In the genomic region with DNA sequence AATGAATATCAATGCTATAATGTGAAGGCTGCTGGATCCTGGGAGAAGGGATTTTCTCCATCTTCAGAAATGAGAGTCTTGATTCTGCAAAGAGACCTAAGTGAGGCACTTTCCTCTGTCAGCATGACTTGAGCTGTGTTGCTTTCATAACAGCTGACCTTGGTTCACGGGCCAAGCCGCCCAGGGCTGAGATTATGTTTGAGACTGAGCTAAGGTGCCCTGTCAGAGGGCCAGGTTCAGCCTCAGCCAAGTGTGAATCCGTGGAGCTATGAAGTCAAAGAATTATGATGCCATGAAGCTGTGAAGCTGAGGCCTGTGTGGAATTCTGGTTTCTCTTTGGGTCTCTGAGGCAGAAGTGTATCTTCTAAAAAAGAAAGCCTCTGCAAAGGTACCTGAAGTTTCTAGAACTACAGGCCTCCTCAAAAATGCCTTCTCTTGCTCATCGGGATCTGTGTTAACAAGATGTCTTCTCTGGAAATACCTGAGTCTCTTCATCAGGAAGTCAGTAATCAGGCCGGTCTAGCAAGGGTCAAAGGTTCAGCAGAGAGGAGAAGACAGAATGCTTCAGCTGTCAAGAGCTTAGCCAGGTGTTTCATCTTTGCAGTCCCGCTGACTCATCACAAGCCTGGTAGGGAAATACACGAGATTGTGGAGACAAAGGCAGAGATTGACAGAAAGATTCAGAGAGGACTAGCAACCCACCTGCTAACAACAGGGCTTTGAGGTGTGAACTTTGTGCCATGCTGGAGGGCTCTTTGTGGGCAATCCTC, we compare ENCODE assay signal across 15 mouse cellular contexts. TPM values are rescaled to one million over a fixed set of nuclear protein-coding genes. Genes with fewer than 3 reads are reported as not detected.
DNase-seq lines count a peak whose midpoint lies in the region; ATAC-seq and TF ChIP-seq lines count a peak whose summit lies in the region.
"Had no signal": no experiment of that assay in that cellular context is flagged by ENCODE, and none has a peak within 500 bp of the region (broad histone marks: within the 10 kb centered on the region; RNA-seq: fewer than 3 reads in every experiment).

No protein-coding gene starts in this region.

- H3K36me3 ChIP-seq in kidney, embryonic 14.5 days (ENCODE audit: control insufficient read depth, insufficient read depth, low read length) = no peaks in the 10 kb centered on the region
- peaks cover 6% of the 10 kb centered on the region; the same call in 1 of the 2 replicates for H3K36me3 ChIP-seq in ES-E14 (ENCODE audit: control insufficient read depth, insufficient read depth, low read length, poor library complexity, severe bottlenecking)
- H3K36me3 ChIP-seq: hindbrain, embryonic 10.5 days; neural tube, embryonic 13.5 days had no signal

- no peaks in the 10 kb centered on the region for H3K9me3 ChIP-seq in kidney, embryonic 14.5 days (ENCODE audit: control insufficient read depth, low read length)
- H3K9me3 ChIP-seq in ES-E14 (ENCODE audit: control insufficient read depth, insufficient read depth, low read depth, low read length) = no peaks in the 10 kb centered on the region
- H3K9me3 ChIP-seq: forebrain, embryonic 13.5 days; hindbrain, embryonic 10.5 days; neural tube, embryonic 13.5 days had no signal

- H3K4me3 ChIP-seq in kidney, embryonic 14.5 days (ENCODE audit: low read length) = no peak overlapping the region
- no peak overlapping the region for H3K4me3 ChIP-seq in ES-E14 (ENCODE audit: insufficient read depth in 1 of 2, low read depth in 1 of 2, low read length in 2 of 2, poor library complexity in 1 of 2, severe bottlenecking in 1 of 2)
- H3K4me3 ChIP-seq: forebrain, embryonic 13.5 days; hindbrain, embryonic 10.5 days; neural tube, embryonic 13.5 days had no signal

- no peak overlapping the region for H3K4me2 ChIP-seq in kidney, embryonic 14.5 days (replicated peaks; ENCODE audit: low read depth, low read length)
- H3K4me2 ChIP-seq: forebrain, embryonic 13.5 days; lung, embryonic 14.5 days; neural tube, embryonic 13.5 days had no signal

- no peak for ATAC-seq in kidney, embryonic 14.5 days (ENCODE audit: low FRiP score, low TSS enrichment)
- ATAC-seq: forebrain, embryonic 13.5 days; Patski had no signal

- H3K27ac ChIP-seq in kidney, embryonic 14.5 days (ENCODE audit: low read depth, low read length) = no peak overlapping the region
- no peak overlapping the region for H3K27ac ChIP-seq in ES-E14 (ENCODE audit: insufficient read depth, low read depth, low read length, poor library complexity, severe bottlenecking)
- H3K27ac ChIP-seq: forebrain, embryonic 13.5 days; hindbrain, embryonic 10.5 days; kidney, postnatal 0 days; neural tube, embryonic 13.5 days had no signal

- DNase-seq in kidney, adult 8-10 months = peak; percentile 35 to 39
- DNase-seq in ES-E14 (ENCODE audit: low read depth, low spot score) = no peak
- DNase-seq in adrenal gland, postnatal 10 days = peak; percentile 54
- peak; percentile 43 for DNase-seq in skeletal muscle tissue, adult 2 months (ENCODE audit: low read depth, low spot score)
- DNase-seq in cerebellum, postnatal 14 days = no peak
- no peak for DNase-seq in layer of hippocampus, adult 11-12 months (ENCODE audit: low spot score)
- DNase-seq: cerebellum, adult 11 months; lung, embryonic 14.5 days; right cerebral cortex, adult 18-20 months had no signal

- H3K27me3 ChIP-seq in kidney, embryonic 14.5 days (ENCODE audit: control insufficient read depth, insufficient read depth, low read length) = no peaks in the 10 kb centered on the region
- H3K27me3 ChIP-seq: forebrain, embryonic 13.5 days; neural tube, embryonic 13.5 days; Patski had no signal

- H3K4me1 ChIP-seq in kidney, embryonic 14.5 days (ENCODE audit: control insufficient read depth, insufficient read depth, low read length) = no peaks in the 10 kb centered on the region
- peaks cover 0 to 2% of the 10 kb centered on the region in 2 experiments; a peak in 1 of 4 replicates for H3K4me1 ChIP-seq in ES-E14 (ENCODE audit: control insufficient read depth in 2 of 2, insufficient read depth in 2 of 2, low read length in 2 of 2, poor library complexity in 1 of 2)
- H3K4me1 ChIP-seq: forebrain, embryonic 13.5 days; neural tube, embryonic 13.5 days had no signal

- no peak overlapping the region for H3K9ac ChIP-seq in kidney, embryonic 14.5 days (ENCODE audit: low read depth, low read length)
- H3K9ac ChIP-seq in ES-E14 (ENCODE audit: insufficient read depth, low read depth, low read length, poor library complexity, severe bottlenecking) = no peak overlapping the region
- H3K9ac ChIP-seq: forebrain, embryonic 13.5 days; lung, embryonic 14.5 days; neural tube, embryonic 13.5 days had no signal

- WGBS in kidney, embryonic 14.5 days = 40% methylated on average over 7 of the region's 7 CpGs

- in situ Hi-C loops in ES-E14 (cut with MboI; ENCODE audit: low sequenced_read_pairs in 2 of 2, unreplicated experiment in 2 of 2) = no loop called here

TF ChIP-seq in ES-E14, 5 proteins besides CTCF, POLR2A, EP300 and RAD21:
- TF ChIP-seq MAFK (IDR thresholded peaks at IDR 0.05; ENCODE audit: insufficient read depth, low read depth, low read length) = 0 out of 2 replicates have a peak, but pooled peaks have one; percentile 45
- TF ChIP-seq HCFC1 (IDR thresholded peaks at IDR 0.05; ENCODE audit: borderline replicate concordance, insufficient read depth, low read length) = no peak
- no peak for TF ChIP-seq ZC3H11A (IDR thresholded peaks at IDR 0.05; ENCODE audit: borderline replicate concordance, low read depth, low read length)

RNA-seq across cellular contexts. Expression of a gene that starts 11.2 kb away (rescaled TPM):
- 87.6 and 121 TPM in 2 replicates for polyA plus RNA-seq in kidney, embryonic 14.5 days (2014; fragmentation: Nextera tagmentation; extraction: Ambion mirVana)
- total RNA-seq in ES-E14 (2012; rRNA removed) = 86.8 and 120 TPM in 2 replicates
- total RNA-seq in adrenal gland, postnatal 10 days (2021) = 10 to 100 TPM; 62.1 to 65.7 TPM

RNA-seq across cellular contexts. Expression of a gene that starts 31.4 kb away (rescaled TPM):
- 6.5 and 11.3 TPM in 2 replicates for polyA plus RNA-seq in kidney, embryonic 14.5 days (2014; fragmentation: Nextera tagmentation; extraction: Ambion mirVana)
- 2.8 and 2.9 TPM in 2 replicates for total RNA-seq in ES-E14 (2012; rRNA removed)
- total RNA-seq in adrenal gland, postnatal 10 days (2021) = 10 to 100 TPM; 47.4 to 47.9 TPM

Comparison
In these comparisons a context has a peak if more than half of its experiments do, and no peak if none do; other contexts are left out.
1. DNase-seq: peak in kidney, adult 8-10 months (2 of 2), adrenal gland, postnatal 10 days (single experiment) and skeletal muscle tissue, adult 2 months (single experiment); none in ES-E14 (single experiment), cerebellum, postnatal 14 days (0 of 2) and layer of hippocampus, adult 11-12 months (single experiment).
2. RNA of a gene that starts 31.4 kb away (total RNA-seq): 47.4 to 47.9 TPM in adrenal gland, postnatal 10 days; 2.8 to 2.9 TPM in ES-E14; every median in the first group is over 10 times any median in the second.